Mouse (Mus musculus) neural tube, embryonic 13.5 days (tissue): ENCODE measurements around the gene Wdr46. TPM values are rescaled to one million over a fixed set of nuclear protein-coding genes. Genes with fewer than 3 reads are reported as not detected.
"Not testable (repeated sequence)": the region's sequence is repeated elsewhere in the genome, so short reads cannot be mapped to it uniquely, and the experiment has no call there.

Experiments
- ATAC-seq: fragments of 200-750 bp; cut with Nextera tagmentation; 2 replicates; pipeline ENCODE4 v1.8.0; 2017; ENCODE audit warnings: low read depth, mild to moderate bottlenecking, moderate TSS enrichment, moderate library complexity
- H3K27ac ChIP-seq: fragments of 300-500 bp; sonication (generic); replicated peaks from 2 replicates; pipeline ENCODE4 v1.5.1; 2015; ENCODE audit warnings: moderate library complexity, mild to moderate bottlenecking, inconsistent platforms
- H3K27me3 ChIP-seq: fragments of 300-500 bp; sonication (generic); 2 replicates; pipeline ENCODE4 v1.6.1; 2015; ENCODE audit warnings: mild to moderate bottlenecking, inconsistent platforms
- H3K36me3 ChIP-seq: fragments of 300-500 bp; sonication (generic); 2 replicates; pipeline ENCODE4 v1.6.1; 2015; ENCODE audit warnings: mild to moderate bottlenecking, inconsistent platforms
- H3K4me1 ChIP-seq: fragments of 300-500 bp; sonication (generic); replicated peaks from 2 replicates; pipeline ENCODE4 v1.6.1; 2015; ENCODE audit warnings: inconsistent platforms
- H3K4me2 ChIP-seq: fragments of 300-500 bp; sonication (generic); 2 replicates; pipeline ENCODE4 v1.6.1; 2015; ENCODE audit warnings: inconsistent platforms, mild to moderate bottlenecking, moderate library complexity
- H3K4me3 ChIP-seq: fragments of 300-500 bp; sonication (generic); 2 replicates; pipeline ENCODE4 v1.5.1; 2015; ENCODE audit warnings: mild to moderate bottlenecking, inconsistent platforms
- H3K9ac ChIP-seq: fragments of 300-500 bp; sonication (generic); 2 replicates; pipeline ENCODE4 v1.6.1; 2015; ENCODE audit warnings: moderate library complexity, mild to moderate bottlenecking, inconsistent platforms
- H3K9me3 ChIP-seq: fragments of 300-500 bp; sonication (generic); 2 replicates; pipeline ENCODE4 v1.6.1; 2016; ENCODE audit warnings: inconsistent platforms
- WGBS: fragments of 180-500 bp; shearing (Covaris S2); methylation state at CpG from one replicate; pipeline ENCODE4 v1.1.7; 2015; 5-methylcytosine and 5-hydroxymethylcytosine counted together
- polyA plus RNA-seq: library from polyadenylated mRNA; unstranded; fragments of >200 nt; fragmentation: Nextera tagmentation; extraction: Ambion mirVana; gene quantifications from 2 replicates; pipeline ENCODE4 v1.2.1, GENCODE M21; 2015

Wdr46 gene
- polyA plus RNA-seq, 1 experiment from 2014 or later: 27.6 TPM

DNA sequence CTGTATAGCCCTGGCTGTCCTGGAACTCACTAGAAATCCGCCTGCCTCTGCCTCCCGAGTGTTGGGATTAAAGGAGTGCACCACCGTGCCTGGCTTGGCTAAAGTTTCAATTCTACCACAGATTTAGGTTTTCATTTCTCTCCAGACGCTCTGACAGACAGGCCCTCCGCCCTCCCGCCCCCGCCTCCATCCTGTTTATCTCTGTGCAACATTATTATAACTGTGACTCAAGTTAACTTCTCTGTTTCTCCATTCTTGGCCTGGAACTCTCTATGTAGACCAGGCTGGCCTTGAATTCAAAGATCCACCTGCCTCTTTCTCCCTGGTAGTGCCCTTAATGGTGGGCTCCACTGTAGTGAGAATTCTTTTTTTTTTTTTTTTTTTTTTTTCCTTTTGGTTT lies 38.0 kb upstream of the Wdr46 start:
- Histone ChIP-seq H3K9ac (no peak overlapping the region), H3K36me3 (no peaks in the 10 kb centered on the region), H3K4me3 (no peak overlapping the region), H3K9me3 (no peaks in the 10 kb centered on the region), H3K4me1 (no peaks in the 10 kb centered on the region), H3K27me3 (no peaks in the 10 kb centered on the region), H3K27ac (no peak overlapping the region), H3K4me2 (no peak overlapping the region)
- 87% methylated on average over 7 of the region's 7 CpGs for WGBS
- no peak for ATAC-seq

- WGBS: 66% methylated on average over 6 of the region's 6 CpGs
- not testable (repeated sequence) for H3K4me2 ChIP-seq, H3K27ac ChIP-seq, ATAC-seq, H3K4me1 ChIP-seq, H3K9me3 ChIP-seq, H3K27me3 ChIP-seq, H3K4me3 ChIP-seq, H3K9ac ChIP-seq, H3K36me3 ChIP-seq
Observed at GRCm38 (mm10) chr17:33903911-33904651, 36.4 kb upstream of the Wdr46 start.

- H3K4me3 ChIP-seq, H3K9ac ChIP-seq, H3K36me3 ChIP-seq, H3K4me2 ChIP-seq, ATAC-seq, H3K27ac ChIP-seq, H3K4me1 ChIP-seq, H3K9me3 ChIP-seq, H3K27me3 ChIP-seq: not testable (repeated sequence)
- WGBS: 32% methylated on average over 2 of the region's 4 CpGs
Observed at GRCm38 (mm10) chr17:33904835-33905234, 35.6 kb upstream of the Wdr46 start, which contains the start of gene Platr17. Platr17 (plus strand) TSS chr17:33905135.

DNA sequence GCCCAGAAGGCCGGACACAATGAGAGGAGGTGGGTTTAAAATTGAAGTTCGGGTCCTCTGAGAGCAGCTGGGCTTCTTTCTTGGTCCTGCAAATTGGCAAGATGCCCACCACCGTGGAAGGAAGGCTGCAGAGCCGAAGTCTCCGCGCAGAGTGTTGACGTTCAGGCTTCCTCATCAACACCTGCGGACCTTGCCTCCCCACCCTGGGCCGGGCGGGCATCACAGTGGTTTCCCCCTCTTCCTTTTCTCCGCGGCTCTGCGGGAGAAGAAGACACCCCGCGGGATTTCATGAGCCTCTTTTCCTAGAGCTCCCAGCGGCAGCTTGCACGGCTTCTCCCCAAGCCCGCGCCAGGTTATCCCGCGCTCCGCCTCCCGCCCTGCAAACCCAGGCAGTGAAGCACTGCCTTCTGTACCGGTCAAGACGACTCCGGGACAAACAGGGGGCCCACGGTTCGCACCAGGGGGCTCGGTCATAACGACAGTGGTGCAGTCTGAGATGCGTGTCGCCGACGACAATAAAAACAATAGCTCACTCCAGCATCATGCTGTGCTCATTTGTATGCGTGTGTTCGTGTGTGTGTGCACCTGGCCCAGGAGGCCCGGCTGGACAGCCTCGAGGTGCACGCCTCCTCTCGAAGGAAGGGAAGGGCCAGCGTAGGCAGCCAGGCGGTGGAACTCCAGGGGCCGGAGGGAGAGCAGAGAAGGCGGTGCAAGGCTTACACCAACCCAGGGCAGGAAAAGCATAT lies 32.0 kb upstream of the Wdr46 start:
- Histone ChIP-seq H3K4me1 (peaks cover 35% of the 10 kb centered on the region), H3K36me3 (peaks cover 28% of the 10 kb centered on the region), H3K27ac (peak overlapping the region; percentile 94), H3K9ac (peak overlapping the region; percentile 82), H3K4me3 (peak overlapping the region; percentile 88), H3K4me2 (peak overlapping the region; percentile 94), H3K27me3 (no peaks in the 10 kb centered on the region), H3K9me3 (no peaks in the 10 kb centered on the region)
- no peak; the same call in 1 of the 2 replicates for ATAC-seq
- under 1% methylated on average over 41 of the region's 44 CpGs for WGBS

GRCm38 (mm10) chr17:33909077-33909868 lies 31.2 kb upstream of the Wdr46 start, which contains the start of gene Daxx:
Daxx (plus strand) TSS chr17:33909414.
- Histone ChIP-seq H3K9ac (peak within 1 kb of the TSS; percentile 92), H3K9me3 (no peaks in the 10 kb centered on the region), H3K4me2 (peak within 1 kb of the TSS; percentile 94), H3K27ac (peak within 1 kb of the TSS; percentile 94), H3K27me3 (no peaks in the 10 kb centered on the region), H3K4me1 (peaks cover 41% of the 10 kb centered on the region), H3K4me3 (peak within 1 kb of the TSS; percentile 88), H3K36me3 (peaks cover 36% of the 10 kb centered on the region)
- under 1% methylated on average over 68 of the region's 68 CpGs for WGBS
- peak; percentile 96 for ATAC-seq

DNA sequence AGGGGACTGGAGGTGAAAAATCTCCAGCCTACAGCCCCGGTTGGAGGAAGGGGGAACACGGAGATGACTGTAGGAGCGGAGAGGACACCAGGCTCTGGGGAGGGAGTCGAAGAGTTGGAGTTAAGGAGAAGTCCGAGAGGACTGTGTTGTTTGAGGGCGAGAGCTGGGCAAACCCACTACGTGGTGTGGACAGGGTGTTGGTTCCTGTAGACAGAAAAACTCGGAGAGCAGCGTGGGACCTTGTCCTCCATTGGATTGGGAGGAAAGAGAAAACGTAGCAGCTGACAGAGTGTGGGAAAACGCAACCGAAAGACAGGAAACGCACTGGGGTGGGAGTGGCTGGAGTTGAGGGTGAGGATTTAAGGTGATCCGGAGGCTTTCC lies 30.6 kb upstream of the Wdr46 start:
- under 1% methylated on average over 14 of the region's 14 CpGs for WGBS
- Histone ChIP-seq H3K9me3 (no peaks in the 10 kb centered on the region), H3K4me3 (peak overlapping the region; percentile 88), H3K27ac (peak overlapping the region; percentile 94), H3K4me2 (peak overlapping the region; percentile 94), H3K27me3 (no peaks in the 10 kb centered on the region), H3K4me1 (peaks cover 46% of the 10 kb centered on the region), H3K36me3 (peaks cover 40% of the 10 kb centered on the region), H3K9ac (peak overlapping the region; percentile 92)
- no peak for ATAC-seq

DNA sequence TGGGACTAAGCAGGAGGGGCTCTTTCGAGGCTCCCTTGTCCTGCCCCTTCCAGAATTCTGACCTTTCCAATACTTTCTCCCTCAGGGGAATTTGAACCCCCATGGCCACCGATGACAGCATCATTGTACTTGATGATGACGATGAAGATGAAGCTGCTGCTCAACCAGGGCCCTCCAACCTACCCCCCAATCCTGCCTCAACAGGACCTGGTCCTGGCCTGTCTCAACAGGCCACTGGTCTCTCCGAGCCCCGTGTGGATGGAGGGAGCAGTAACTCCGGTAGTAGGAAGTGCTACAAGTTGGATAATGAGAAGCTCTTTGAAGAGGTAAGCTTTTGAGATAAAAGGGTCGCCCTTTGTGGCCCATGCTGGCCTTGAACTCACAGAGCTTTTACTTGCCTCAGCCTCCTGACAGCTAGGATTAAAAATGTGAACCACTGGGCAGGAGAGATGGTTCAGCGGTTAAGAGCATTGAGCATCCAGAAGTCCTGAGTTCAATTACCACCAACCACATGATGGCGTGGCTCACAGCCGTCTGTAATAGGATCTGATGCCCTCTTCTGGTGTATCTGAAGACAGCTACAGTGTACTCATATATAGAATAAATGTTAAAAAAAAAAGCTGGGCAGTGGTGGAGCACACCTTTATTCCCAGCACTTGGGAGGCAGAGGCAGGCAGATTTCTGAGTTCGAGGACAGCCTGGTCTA lies 30.0 kb upstream of the Wdr46 start:
- no peaks in the 10 kb centered on the region for H3K27me3 ChIP-seq
- H3K27ac ChIP-seq: peak overlapping the region; percentile 94; the same call in 1 of the 2 replicates
- peaks cover 44% of the 10 kb centered on the region for H3K36me3 ChIP-seq
- H3K4me2 ChIP-seq: peak overlapping the region; percentile 94
- no peak for ATAC-seq
- no peaks in the 10 kb centered on the region for H3K9me3 ChIP-seq
- peaks cover 52% of the 10 kb centered on the region for H3K4me1 ChIP-seq
- peak overlapping the region; percentile 88 for H3K4me3 ChIP-seq
- WGBS: 55% methylated on average over 11 of the region's 11 CpGs
- H3K9ac ChIP-seq: peak overlapping the region; percentile 92

GRCm38 (mm10) chr17:33911052-33911812 lies 29.2 kb upstream of the Wdr46 start:
- WGBS: 91% methylated on average over 31 of the region's 31 CpGs
- Histone ChIP-seq H3K4me1 (peaks cover 53% of the 10 kb centered on the region), H3K27ac (no peak overlapping the region), H3K4me2 (no peak overlapping the region), H3K36me3 (peaks cover 44% of the 10 kb centered on the region), H3K9me3 (no peaks in the 10 kb centered on the region), H3K27me3 (no peaks in the 10 kb centered on the region), H3K4me3 (no peak overlapping the region), H3K9ac (no peak overlapping the region)
- ATAC-seq: no peak

- Histone ChIP-seq H3K9me3 (no peaks in the 10 kb centered on the region), H3K4me2 (no peak overlapping the region), H3K27me3 (no peaks in the 10 kb centered on the region), H3K27ac (no peak overlapping the region), H3K9ac (no peak overlapping the region), H3K4me1 (peaks cover 58% of the 10 kb centered on the region), H3K4me3 (no peak overlapping the region), H3K36me3 (peaks cover 44% of the 10 kb centered on the region)
- no peak for ATAC-seq
- WGBS: 93% methylated on average over 28 of the region's 28 CpGs
Observed at GRCm38 (mm10) chr17:33911813-33912414, 28.5 kb upstream of the Wdr46 start.

- Histone ChIP-seq H3K27ac (no peak overlapping the region), H3K9me3 (no peaks in the 10 kb centered on the region), H3K27me3 (no peaks in the 10 kb centered on the region), H3K4me1 (peaks cover 64% of the 10 kb centered on the region), H3K4me3 (no peak overlapping the region), H3K36me3 (peaks cover 56% of the 10 kb centered on the region), H3K4me2 (no peak overlapping the region), H3K9ac (no peak overlapping the region)
- ATAC-seq: no peak
- WGBS: 93% methylated on average over 10 of the region's 10 CpGs
Observed at GRCm38 (mm10) chr17:33913264-33913663, 27.2 kb upstream of the Wdr46 start.

DNA sequence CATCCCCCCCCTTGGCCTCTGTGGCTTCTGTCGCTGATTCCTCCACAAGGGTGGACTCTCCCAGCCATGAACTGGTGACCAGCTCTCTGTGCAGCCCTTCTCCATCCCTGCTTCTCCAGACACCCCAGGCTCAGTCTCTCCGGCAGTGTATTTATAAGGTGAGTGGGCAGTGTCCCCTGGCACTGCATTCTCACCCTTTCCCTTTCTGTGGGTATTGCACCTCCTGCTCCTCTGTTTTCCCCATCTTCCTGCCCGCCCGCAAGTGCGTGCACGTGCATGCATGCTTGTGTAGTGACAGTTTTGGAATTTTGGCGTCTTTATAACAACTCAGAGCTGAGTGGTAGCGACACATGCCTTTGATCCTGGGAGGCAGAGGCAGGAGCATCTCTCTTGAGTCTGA lies 26.6 kb upstream of the Wdr46 start:
- H3K4me3 ChIP-seq: no peak overlapping the region
- no peak overlapping the region for H3K9ac ChIP-seq
- H3K36me3 ChIP-seq: peaks cover 60% of the 10 kb centered on the region
- H3K27me3 ChIP-seq: no peaks in the 10 kb centered on the region
- no peak for ATAC-seq
- H3K4me2 ChIP-seq: no peak overlapping the region
- WGBS: 96% methylated on average over 8 of the region's 8 CpGs
- H3K9me3 ChIP-seq: no peaks in the 10 kb centered on the region
- peaks cover 70% of the 10 kb centered on the region for H3K4me1 ChIP-seq
- no peak overlapping the region for H3K27ac ChIP-seq
